Mouse (Mus musculus): ENCODE measurements at regions not wholly inside any gene's neighbourhood (a gene's known extent, or its start where the extent isn't known, plus 50 kb on each side); places are given as distances from the start of the nearest gene placed in this dataset.

- TF ChIP-seq CTCF (IDR thresholded peaks at IDR 0.05; ENCODE audit: low read depth), result no peak
Measured at GRCm38 (mm10) chr1:45135152-45135714, 176.1 kb upstream of the Col3a1 start.

GRCm38 (mm10) chr1:45147019-45147418 lies 164.3 kb upstream of the Col3a1 start:
- Histone ChIP-seq H3K27me3 (ENCODE audit: insufficient read depth, low read length) (no peaks in the 10 kb centered on the region), H3K36me3 (ENCODE audit: insufficient read depth, low read length) (no peaks in the 10 kb centered on the region), H3K4me3 (ENCODE audit: low read length) (no peak overlapping the region), H3K9me3 (ENCODE audit: low read length) (no peaks in the 10 kb centered on the region), H3K27ac (no peak overlapping the region), H3K4me1 (ENCODE audit: insufficient read depth, low read length) (no peaks in the 10 kb centered on the region), H3K9ac (replicated peaks; ENCODE audit: low read length) (no peak overlapping the region), H3K4me2 (ENCODE audit: low read depth, low read length) (no peak overlapping the region)
- no peak for ATAC-seq
- TF ChIP-seq CTCF (IDR thresholded peaks at IDR 0.05; ENCODE audit: low read depth), result no peak
- no peak for DNase-seq (ENCODE audit: low spot score)
- 75% methylated on average over 2 of the region's 2 CpGs for WGBS

More at GRCm38 (mm10) chr1:45135152-45135714, 176.1 kb upstream of the Col3a1 start:
- WGBS, result 78% methylated on average over 6 of the region's 7 CpGs
- Histone ChIP-seq H3K9ac (replicated peaks; ENCODE audit: low read length) (no peak overlapping the region), H3K4me3 (ENCODE audit: low read length) (no peak overlapping the region), H3K36me3 (ENCODE audit: insufficient read depth, low read length) (no peaks in the 10 kb centered on the region), H3K9me3 (ENCODE audit: low read length) (no peaks in the 10 kb centered on the region), H3K4me1 (ENCODE audit: insufficient read depth, low read length) (no peaks in the 10 kb centered on the region), H3K27me3 (ENCODE audit: insufficient read depth, low read length) (no peaks in the 10 kb centered on the region), H3K27ac (no peak overlapping the region), H3K4me2 (ENCODE audit: low read depth, low read length) (no peak overlapping the region)
- no peak for ATAC-seq
- no peak for DNase-seq (ENCODE audit: low spot score)

- Histone ChIP-seq H3K9ac (replicated peaks; ENCODE audit: low read length) (no peak overlapping the region), H3K27ac (no peak overlapping the region), H3K36me3 (ENCODE audit: insufficient read depth, low read length) (no peaks in the 10 kb centered on the region), H3K9me3 (ENCODE audit: low read length) (no peaks in the 10 kb centered on the region), H3K4me3 (ENCODE audit: low read length) (no peak overlapping the region), H3K4me2 (ENCODE audit: low read depth, low read length) (no peak overlapping the region), H3K4me1 (ENCODE audit: insufficient read depth, low read length) (no peaks in the 10 kb centered on the region), H3K27me3 (ENCODE audit: insufficient read depth, low read length) (no peaks in the 10 kb centered on the region)
- no peak for TF ChIP-seq CTCF (IDR thresholded peaks at IDR 0.05; ENCODE audit: low read depth)
- ATAC-seq, result no peak
- no peak for DNase-seq (ENCODE audit: low spot score)
- WGBS, result 100% methylated on average over 1 of the region's 1 CpGs
Measured at GRCm38 (mm10) chr1:45181632-45182031, 129.7 kb upstream of the Col3a1 start.

DNA sequence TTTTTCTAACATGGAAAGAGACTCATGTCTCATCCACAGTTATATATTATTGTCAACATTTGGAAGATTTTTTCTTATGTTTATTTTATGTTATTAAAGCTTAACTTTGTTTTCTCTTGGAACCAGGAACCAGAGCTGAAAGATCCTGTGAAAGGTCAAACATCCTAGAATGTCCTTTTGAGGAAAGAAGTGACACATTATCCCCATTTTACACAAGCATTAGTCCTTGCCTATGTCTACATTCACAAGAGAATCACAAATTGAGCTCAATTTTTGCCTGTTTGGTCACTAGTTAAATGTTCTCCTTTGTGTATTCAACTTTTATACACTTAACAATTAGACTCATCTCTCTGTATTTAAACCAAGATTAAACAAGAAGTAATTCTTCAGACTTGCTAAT lies 126.0 kb upstream of the Col3a1 start:
- ATAC-seq (no peak; the same call in 1 of the 2 replicates), DNase-seq (ENCODE audit: low spot score) (peak; percentile 15)
- no peaks in the 10 kb centered on the region for H3K36me3 ChIP-seq (ENCODE audit: insufficient read depth, low read length)
- no peak overlapping the region for H3K4me3 ChIP-seq (ENCODE audit: low read length)
- TF ChIP-seq CTCF (IDR thresholded peaks at IDR 0.05; ENCODE audit: low read depth), result no peak
- H3K27me3 ChIP-seq (ENCODE audit: insufficient read depth, low read length), result no peaks in the 10 kb centered on the region
- H3K4me2 ChIP-seq (ENCODE audit: low read depth, low read length), result no peak overlapping the region
- no peaks in the 10 kb centered on the region for H3K9me3 ChIP-seq (ENCODE audit: low read length)
- H3K27ac ChIP-seq, result no peak overlapping the region
- no peak overlapping the region for H3K9ac ChIP-seq (replicated peaks; ENCODE audit: low read length)
- H3K4me1 ChIP-seq (ENCODE audit: insufficient read depth, low read length), result no peaks in the 10 kb centered on the region

DNA sequence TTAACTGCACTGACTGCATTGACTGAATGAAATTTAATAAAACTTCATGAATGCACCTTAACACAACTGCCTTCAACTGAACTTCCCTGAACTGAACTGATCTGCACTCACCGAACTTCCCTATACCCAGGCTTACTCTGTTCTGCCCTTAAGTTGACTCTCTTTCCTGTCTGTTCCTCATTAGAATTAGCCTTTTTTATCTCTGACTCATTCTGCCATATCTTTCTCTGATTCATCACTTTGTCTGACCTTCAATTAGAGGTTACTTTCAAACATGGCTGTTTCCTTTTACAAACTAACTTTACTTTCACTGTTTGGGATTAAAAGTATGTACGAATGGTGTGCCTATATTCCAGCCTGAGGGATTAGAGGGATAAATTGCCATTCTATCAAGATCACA lies 103.4 kb upstream of the Col3a1 start:
- ATAC-seq, result no peak
- Histone ChIP-seq H3K4me3 (ENCODE audit: low read length) (no peak overlapping the region), H3K27ac (no peak overlapping the region), H3K4me1 (ENCODE audit: insufficient read depth, low read length) (no peaks in the 10 kb centered on the region), H3K9ac (replicated peaks; ENCODE audit: low read length) (no peak overlapping the region), H3K27me3 (ENCODE audit: insufficient read depth, low read length) (no peaks in the 10 kb centered on the region), H3K9me3 (ENCODE audit: low read length) (no peaks in the 10 kb centered on the region), H3K4me2 (ENCODE audit: low read depth, low read length) (no peak overlapping the region), H3K36me3 (ENCODE audit: insufficient read depth, low read length) (no peaks in the 10 kb centered on the region)
- no peak for DNase-seq (ENCODE audit: low spot score)
- 86% methylated on average over 2 of the region's 2 CpGs for WGBS
- no peak for TF ChIP-seq CTCF (IDR thresholded peaks at IDR 0.05; ENCODE audit: low read depth)

DNA sequence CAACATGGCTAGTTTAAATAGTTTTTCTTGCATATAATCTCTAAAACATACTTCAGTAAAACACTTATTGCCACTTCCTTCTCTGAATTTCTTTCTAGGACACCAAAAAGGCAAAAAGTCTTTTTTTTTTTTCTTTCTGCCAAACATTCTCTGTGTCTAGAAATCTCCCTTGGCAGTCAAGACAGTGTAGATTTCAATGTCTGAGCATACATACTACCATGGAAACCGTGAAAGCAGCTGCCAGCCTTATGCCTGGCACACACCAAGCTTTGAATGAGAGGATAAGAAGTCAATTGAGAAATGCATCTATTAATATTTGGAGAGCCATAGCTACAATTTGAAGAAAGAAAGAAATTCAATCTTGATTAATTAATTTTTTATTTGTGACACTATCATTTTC lies 95.1 kb upstream of the Col3a1 start:
- Histone ChIP-seq H3K4me3 (ENCODE audit: low read length) (no peak overlapping the region), H3K27me3 (ENCODE audit: insufficient read depth, low read length) (no peaks in the 10 kb centered on the region), H3K27ac (no peak overlapping the region), H3K9me3 (ENCODE audit: low read length) (no peaks in the 10 kb centered on the region), H3K36me3 (ENCODE audit: insufficient read depth, low read length) (no peaks in the 10 kb centered on the region), H3K4me1 (ENCODE audit: insufficient read depth, low read length) (no peaks in the 10 kb centered on the region), H3K9ac (replicated peaks; ENCODE audit: low read length) (no peak overlapping the region), H3K4me2 (ENCODE audit: low read depth, low read length) (no peak overlapping the region)
- ATAC-seq (no peak), DNase-seq (ENCODE audit: low spot score) (peak; percentile 33)
- WGBS, result 39% methylated on average over 1 of the region's 1 CpGs
- TF ChIP-seq CTCF (IDR thresholded peaks at IDR 0.05; ENCODE audit: low read depth), result no peak
